Mouse (Mus musculus) cerebellum, adult 18-20 months (tissue): ENCODE measurements around the gene Sox12.

Experiments
- DNase-seq, 2 experiments: peaks; one replicate each; pipeline ENCODE4 v3.0.0; 2021

Sox12 gene

GRCm38 (mm10) chr2:152357254-152357653 is 40.6 kb downstream of the Sox12 start:
- DNase-seq = no peak

- DNase-seq = no peak
Observed at GRCm38 (mm10) chr2:152349842-152350540, 47.9 kb downstream of the Sox12 start.

GRCm38 (mm10) chr2:152349205-152349604 is 48.7 kb downstream of the Sox12 start:
- no peak for DNase-seq

- no peak for DNase-seq
Observed at GRCm38 (mm10) chr2:152347722-152348121, 50.1 kb downstream of the Sox12 start.

- no peak for DNase-seq
Observed at GRCm38 (mm10) chr2:152346776-152347465, 50.9 kb downstream of the Sox12 start.

GRCm38 (mm10) chr2:152345393-152345792 is 52.5 kb downstream of the Sox12 start:
- no peak for DNase-seq

- DNase-seq = no peak
Observed at GRCm38 (mm10) chr2:152344909-152345308, 53.0 kb downstream of the Sox12 start.

GRCm38 (mm10) chr2:152344361-152344760 is 53.5 kb downstream of the Sox12 start:
- DNase-seq = no peak
